Mouse (Mus musculus) ES-Bruce4 (cell line): ENCODE data around the gene Rraga.

Experiments used
- CTCF ChIP-seq: IDR thresholded peaks from one replicate; pipeline ENCODE4 v1.8.1; 2011; ENCODE audit warnings: low read depth, low read length
- POLR2A ChIP-seq: IDR thresholded peaks from one replicate; pipeline ENCODE4 v1.8.1; 2011; ENCODE audit warnings: low read length; ENCODE audit not compliant: insufficient read depth

- TF ChIP-seq CTCF, result no peak
- TF ChIP-seq POLR2A, result no peak
These were observed 41.4 kb upstream of the Rraga start for GRCm38 (mm10) chr4:86534091-86534481.
